Mouse (Mus musculus) erythroid progenitor cell, adult 5-6 weeks (primary cell): Measurements from ENCODE around the gene Eif3k. TPM values are rescaled to one million over a fixed set of nuclear protein-coding genes. Genes with fewer than 3 reads are reported as not detected.
"Not testable (repeated sequence)": the region's sequence is repeated elsewhere in the genome, so short reads cannot be mapped to it uniquely, and the experiment has no call there.

ENCODE experiments used
- ATAC-seq: replicated peaks from 2 replicates; pipeline ENCODE4 v1.8.0; 2016; ENCODE audit warnings: moderate number of reproducible peaks, mild to moderate bottlenecking, moderate TSS enrichment, inconsistent platforms; ENCODE audit not compliant: poor library complexity, low FRiP score, severe bottlenecking
- total RNA-seq, 2 experiments: library from RNA; stranded (forward) in 1 of 2; stranded (reverse) in 1 of 2; fragments of 150-400 nt in 1 of 2; fragments of 186-747, 209-891 nt in 1 of 2; gene quantifications; 2 replicates each; pipeline versions ENCODE4 v1.2.3 to v1.2.4; 2015 to 2017; ENCODE audit warnings: low replicate concordance in 2 of 2

The Eif3k gene
- total RNA-seq, 2 experiments from 2014 or later, result 81.5 to 83.8 TPM

GRCm38 (mm10) chr7:28991616-28992015 lies 10.0 kb upstream of the Eif3k start:
- ATAC-seq, result no peak

GRCm38 (mm10) chr7:28990766-28991273 lies 9.2 kb upstream of the Eif3k start:
- no peak for ATAC-seq

GRCm38 (mm10) chr7:28985207-28985606 lies 3.5 kb upstream of the Eif3k start:
- no peak for ATAC-seq

GRCm38 (mm10) chr7:28984452-28984851 lies 2.8 kb upstream of the Eif3k start:
- no peak for ATAC-seq

- ATAC-seq, result no peak
Observed at GRCm38 (mm10) chr7:28983849-28984248, 2.2 kb upstream of the Eif3k start.

- ATAC-seq, result no peak
Observed at GRCm38 (mm10) chr7:28983141-28983564, 1.5 kb upstream of the Eif3k start.

GRCm38 (mm10) chr7:28982274-28983013 lies 780 bp upstream of the Eif3k start:
- ATAC-seq, result peak; percentile 46

- ATAC-seq, result no peak
Observed at GRCm38 (mm10) chr7:28977556-28977955, 4.1 kb downstream of the Eif3k start.

GRCm38 (mm10) chr7:28973025-28973424 lies 8.6 kb downstream of the Eif3k start:
- ATAC-seq, result 0 out of 2 replicates have a peak, but pooled peaks have one; percentile 1

GRCm38 (mm10) chr7:28972542-28972985 lies 9.1 kb downstream of the Eif3k start:
- peak; percentile 66 for ATAC-seq

- ATAC-seq, result no peak
Observed at GRCm38 (mm10) chr7:28971770-28972269, 9.8 kb downstream of the Eif3k start.

- ATAC-seq, result no peak
Observed at GRCm38 (mm10) chr7:28971029-28971428, 10.6 kb downstream of the Eif3k start.

- ATAC-seq, result no peak
Observed at GRCm38 (mm10) chr7:28969672-28970394, 11.8 kb downstream of the Eif3k start.

GRCm38 (mm10) chr7:28969271-28969670 lies 12.4 kb downstream of the Eif3k start:
- no peak for ATAC-seq

- ATAC-seq, result not testable (repeated sequence)
Observed at GRCm38 (mm10) chr7:28968120-28968519, 13.5 kb downstream of the Eif3k start.

GRCm38 (mm10) chr7:28966751-28967505 lies 14.7 kb downstream of the Eif3k start:
- no peak for ATAC-seq

GRCm38 (mm10) chr7:28966181-28966580 lies 15.5 kb downstream of the Eif3k start:
- ATAC-seq, result no peak

- no peak for ATAC-seq
Observed at GRCm38 (mm10) chr7:28965346-28965840, 16.3 kb downstream of the Eif3k start.

GRCm38 (mm10) chr7:28963399-28963923 lies 18.2 kb downstream of the Eif3k start:
- no peak for ATAC-seq
